Mouse (Mus musculus): ENCODE results near the gene Psg16. TPM values are rescaled to one million over a fixed set of nuclear protein-coding genes. Genes with fewer than 3 reads are reported as not detected.

Gene Psg16
- total and polyA plus RNA-seq, 3 experiments, result 0.23 to 0.67 TPM; not detected in 1

- TF ChIP-seq MXI1 (IDR thresholded peaks at IDR 0.05; ENCODE audit: low read depth, low read length), result peak; percentile 59
Observed at GRCm38 (mm10) chr7:17060031-17060781, 13.6 kb upstream of the Psg16 start (continued).

- Histone ChIP-seq H3K4me1 (ENCODE audit: control insufficient read depth in 1 of 2, insufficient read depth in 2 of 2, low read length in 2 of 2) (peaks cover 13 to 46% of the 10 kb centered on the region in 2 experiments), H3K36me3 (ENCODE audit: control insufficient read depth in 1 of 2, insufficient read depth in 2 of 2, low read length in 2 of 2) (peaks cover 0 to 30% of the 10 kb centered on the region in 2 experiments; a peak in 2 of 4 replicates), H3K4me3 (ENCODE audit: control insufficient read depth in 1 of 2, insufficient read depth in 1 of 2, low read depth in 2 of 2, low read length in 2 of 2) (peak overlapping the region; percentile 55 to 66), H3K79me2 (ENCODE audit: control insufficient read depth, insufficient read depth, low read length, poor library complexity) (peaks cover 7% of the 10 kb centered on the region; the same call in 1 of the 2 replicates), H3K9me3 (replicated peaks; ENCODE audit: insufficient read depth, low read length) (no peaks in the 10 kb centered on the region), H3K27me3 (ENCODE audit: control insufficient read depth in 1 of 2, insufficient read depth in 2 of 2, low read length in 2 of 2) (no peaks in the 10 kb centered on the region), H3K27ac (ENCODE audit: control insufficient read depth, low read depth, low read length) (peak overlapping the region; percentile 78), H3K9ac (ENCODE audit: control insufficient read depth, low read depth, low read length, poor library complexity, severe bottlenecking) (peak overlapping the region; percentile 77)
- peak; percentile 89 for DNase-seq (ENCODE audit: low read depth, low spot score)
- TF ChIP-seq CHD2 (IDR thresholded peaks at IDR 0.05; ENCODE audit: low read length) (no peak), TCF12 (IDR thresholded peaks at IDR 0.05; ENCODE audit: low read depth, low read length) (peak; percentile 64), ZC3H11A (IDR thresholded peaks at IDR 0.05; ENCODE audit: low read depth, low read length) (no peak), ZKSCAN1 (IDR thresholded peaks at IDR 0.05; ENCODE audit: low read depth, low read length) (no peak), JUND (IDR thresholded peaks at IDR 0.05; ENCODE audit: low read depth, low read length) (no peak), MYC (IDR thresholded peaks at IDR 0.05; ENCODE audit: low read depth, low read length) (0 out of 2 replicates have a peak, but pooled peaks have one; percentile 44), NRF1 (IDR thresholded peaks at IDR 0.05; ENCODE audit: insufficient read depth, low read depth, low read length, poor library complexity, severe bottlenecking) (no peak), TAL1 (IDR thresholded peaks at IDR 0.05; ENCODE audit: low read length) (no peak), TBP (IDR thresholded peaks at IDR 0.05; ENCODE audit: low read depth, low read length) (0 out of 2 replicates have a peak, but pooled peaks have one; percentile 41), MEF2A (IDR thresholded peaks at IDR 0.05; ENCODE audit: extremely low read depth, insufficient replicate concordance, low read depth, low read length, poor library complexity, severe bottlenecking) (peak; percentile 59; the same call in 1 of the 2 replicates), SIN3A (IDR thresholded peaks at IDR 0.05; ENCODE audit: low read length) (peak; percentile 79; the same call in 1 of the 2 replicates), UBTF (IDR thresholded peaks at IDR 0.05; ENCODE audit: borderline replicate concordance, insufficient read depth, low read depth, low read length) (no peak), MAZ (IDR thresholded peaks at IDR 0.05; ENCODE audit: low read depth, low read length) (peak; percentile 94), NELFE (IDR thresholded peaks at IDR 0.05; ENCODE audit: low read depth, low read length) (peak; percentile 45; the same call in 1 of the 2 replicates), POLR2AphosphoS5 (IDR thresholded peaks at IDR 0.05; ENCODE audit: borderline replicate concordance, low read depth, low read length) (no peak), RAD21 (IDR thresholded peaks at IDR 0.05; ENCODE audit: low read depth, low read length) (no peak), ELF1 (IDR thresholded peaks at IDR 0.05; ENCODE audit: low read depth, low read length) (0 out of 2 replicates have a peak, but pooled peaks have one; percentile 24), POLR2A (IDR thresholded peaks at IDR 0.05; ENCODE audit: control insufficient read depth in 1 of 2, insufficient read depth in 1 of 2, low read depth in 1 of 2, low read length in 2 of 2, poor library complexity in 1 of 2) (peak; percentile 25 to 57; a peak in 1 of 4 replicates), ZNF384 (IDR thresholded peaks at IDR 0.05; ENCODE audit: low read depth, low read length) (no peak), EP300 (IDR thresholded peaks at IDR 0.05; ENCODE audit: low read depth in 1 of 2, low read length in 2 of 2) (peak in 1 of 2 experiments; percentile 58; a peak in 2 of 4 replicates), CHD1 (IDR thresholded peaks at IDR 0.05; ENCODE audit: low read depth, low read length) (no peak), SMC3 (IDR thresholded peaks at IDR 0.05; ENCODE audit: low read depth, low read length) (no peak), GATA1 (IDR thresholded peaks at IDR 0.05; ENCODE audit: low read depth, low read length) (no peak), POLR2AphosphoS2 (IDR thresholded peaks at IDR 0.05; ENCODE audit: low read length) (no peak; the same call in 1 of the 2 replicates), MYB (IDR thresholded peaks at IDR 0.05; ENCODE audit: low read depth, low read length) (peak; percentile 33; the same call in 1 of the 2 replicates), RCOR1 (IDR thresholded peaks at IDR 0.05; ENCODE audit: low read depth, low read length) (no peak), ZMIZ1 (IDR thresholded peaks at IDR 0.05; ENCODE audit: low read depth, low read length) (0 out of 2 replicates have a peak, but pooled peaks have one; percentile 43), ETS1 (IDR thresholded peaks at IDR 0.05; ENCODE audit: low read depth, low read length) (peak; percentile 87), BHLHE40 (IDR thresholded peaks at IDR 0.05; ENCODE audit: borderline replicate concordance, low read depth, low read length) (peak; percentile 50; the same call in 1 of the 2 replicates), KAT2A (conservative IDR thresholded peaks at IDR 0.05; ENCODE audit: low read depth, low read length) (no peak), MAX (IDR thresholded peaks at IDR 0.05; ENCODE audit: low read length) (peak; percentile 78)
Observed at GRCm38 (mm10) chr7:17060782-17061605, 12.8 kb upstream of the Psg16 start.
